Mouse (Mus musculus): ENCODE data around the gene Cdh13. TPM values are rescaled to one million over a fixed set of nuclear protein-coding genes. Genes with fewer than 3 reads are reported as not detected.

The Cdh13 gene
- polyA plus RNA-seq, 1 experiment: 9.4 TPM

- Histone ChIP-seq H3K4me3 (ENCODE audit: insufficient read depth, poor library complexity, severe bottlenecking) (no peak overlapping the region), H3K79me3 (ENCODE audit: low read depth) (peaks cover 8% of the 10 kb centered on the region), H3K36me3 (ENCODE audit: control insufficient read depth, insufficient read depth) (peaks cover 2% of the 10 kb centered on the region), H3K79me2 (ENCODE audit: control insufficient read depth, insufficient read depth) (peaks cover 8% of the 10 kb centered on the region), H3K27me3 (ENCODE audit: control insufficient read depth, insufficient read depth, insufficient read length) (no peaks in the 10 kb centered on the region), H3ac (ENCODE audit: control insufficient read depth, insufficient read length, low read depth) (no peak overlapping the region)
- TF ChIP-seq MYOD1 (IDR thresholded peaks at IDR 0.05; ENCODE audit: control insufficient read depth, insufficient read length, low read depth): no peak
- TF ChIP-seq CEBPB (IDR thresholded peaks at IDR 0.05; ENCODE audit: low read depth): no peak
- TF ChIP-seq CTCF (IDR thresholded peaks at IDR 0.05; ENCODE audit: control insufficient read depth, insufficient read depth, insufficient read length): no peak
- no peak for TF ChIP-seq FOSL1 (IDR thresholded peaks at IDR 0.05; ENCODE audit: insufficient read depth, low read length, poor library complexity, severe bottlenecking)
- TF ChIP-seq MAX (IDR thresholded peaks at IDR 0.05): no peak
- TF ChIP-seq MYOG (IDR thresholded peaks at IDR 0.05; ENCODE audit: control insufficient read depth, extremely low read depth, insufficient read length): no peak
- TF ChIP-seq USF1 (IDR thresholded peaks at IDR 0.05; ENCODE audit: low read depth): no peak
These were observed 73.5 kb downstream of the Cdh13 start for GRCm38 (mm10) chr8:118357067-118357466.

GRCm38 (mm10) chr8:118357596-118357995 lies 74.1 kb downstream of the Cdh13 start:
- Histone ChIP-seq H3K79me2 (ENCODE audit: control insufficient read depth, insufficient read depth) (peaks cover 5% of the 10 kb centered on the region), H3K27me3 (ENCODE audit: control insufficient read depth, insufficient read depth, insufficient read length) (no peaks in the 10 kb centered on the region), H3ac (ENCODE audit: control insufficient read depth, insufficient read length, low read depth) (no peak overlapping the region), H3K79me3 (ENCODE audit: low read depth) (peaks cover 8% of the 10 kb centered on the region), H3K4me3 (ENCODE audit: insufficient read depth, poor library complexity, severe bottlenecking) (no peak overlapping the region), H3K36me3 (ENCODE audit: control insufficient read depth, insufficient read depth) (peaks cover 2% of the 10 kb centered on the region)
- TF ChIP-seq CTCF (IDR thresholded peaks at IDR 0.05; ENCODE audit: control insufficient read depth, insufficient read depth, insufficient read length) (no peak), USF1 (IDR thresholded peaks at IDR 0.05; ENCODE audit: low read depth) (no peak), FOSL1 (IDR thresholded peaks at IDR 0.05; ENCODE audit: insufficient read depth, low read length, poor library complexity, severe bottlenecking) (no peak), CEBPB (IDR thresholded peaks at IDR 0.05; ENCODE audit: low read depth) (no peak), MAX (IDR thresholded peaks at IDR 0.05) (no peak), MYOG (IDR thresholded peaks at IDR 0.05; ENCODE audit: control insufficient read depth, extremely low read depth, insufficient read length) (no peak), MYOD1 (IDR thresholded peaks at IDR 0.05; ENCODE audit: control insufficient read depth, insufficient read length, low read depth) (no peak)

DNA sequence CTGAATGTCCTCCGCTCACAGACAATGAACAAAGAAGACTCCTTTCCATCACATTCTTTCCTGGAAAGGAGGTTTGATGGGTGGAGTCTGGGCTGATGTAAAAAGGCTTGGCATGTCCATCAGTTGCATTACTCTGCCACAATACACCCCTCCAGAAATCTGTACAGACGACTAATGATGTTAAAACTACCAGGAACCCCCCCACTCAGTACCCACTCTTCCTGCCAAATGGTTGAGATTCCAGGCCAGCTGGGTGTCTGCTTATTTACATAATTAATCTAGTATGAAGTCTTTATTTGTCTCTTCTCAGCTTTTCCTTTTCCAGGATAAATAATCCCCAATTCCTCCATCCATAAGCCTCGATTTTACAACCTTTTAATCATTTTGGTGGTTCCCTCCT lies 80.2 kb downstream of the Cdh13 start:
- no peaks in the 10 kb centered on the region for H3K27me3 ChIP-seq (ENCODE audit: control insufficient read depth, insufficient read depth, insufficient read length)
- TF ChIP-seq MYOD1 (IDR thresholded peaks at IDR 0.05; ENCODE audit: control insufficient read depth, insufficient read length, low read depth) (no peak), CEBPB (IDR thresholded peaks at IDR 0.05; ENCODE audit: low read depth) (no peak), FOSL1 (IDR thresholded peaks at IDR 0.05; ENCODE audit: insufficient read depth, low read length, poor library complexity, severe bottlenecking) (no peak), CTCF (IDR thresholded peaks at IDR 0.05; ENCODE audit: control insufficient read depth, insufficient read depth, insufficient read length) (no peak), USF1 (IDR thresholded peaks at IDR 0.05; ENCODE audit: low read depth) (no peak), MAX (IDR thresholded peaks at IDR 0.05) (no peak), MYOG (IDR thresholded peaks at IDR 0.05; ENCODE audit: control insufficient read depth, extremely low read depth, insufficient read length) (no peak)
- H3K36me3 ChIP-seq (ENCODE audit: control insufficient read depth, insufficient read depth): peaks cover 2% of the 10 kb centered on the region
- no peak overlapping the region for H3ac ChIP-seq (ENCODE audit: control insufficient read depth, insufficient read length, low read depth)
- H3K4me3 ChIP-seq (ENCODE audit: insufficient read depth, poor library complexity, severe bottlenecking): no peak overlapping the region
- H3K79me3 ChIP-seq (ENCODE audit: low read depth): peaks cover 3% of the 10 kb centered on the region
- H3K79me2 ChIP-seq (ENCODE audit: control insufficient read depth, insufficient read depth): peaks cover 12% of the 10 kb centered on the region

DNA sequence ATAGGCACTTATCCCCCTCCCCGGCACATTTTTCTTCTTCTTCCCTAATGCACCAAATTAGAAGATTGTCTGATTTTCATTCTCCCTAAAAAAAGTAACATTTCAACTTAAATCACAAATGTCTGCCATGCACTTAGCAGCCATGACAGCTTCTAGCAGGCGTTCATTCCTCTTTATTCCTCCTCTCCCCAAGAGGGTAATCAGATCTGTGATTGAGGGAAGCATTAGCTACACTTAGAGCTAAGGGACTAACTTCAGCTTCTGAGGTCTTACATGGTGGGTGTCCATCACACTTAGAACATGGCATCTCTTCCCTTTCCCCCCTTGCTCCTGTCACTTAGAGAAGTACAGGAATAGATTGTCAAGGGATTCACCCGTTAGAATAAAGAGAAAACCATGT lies 89.6 kb downstream of the Cdh13 start:
- H3K36me3 ChIP-seq (ENCODE audit: control insufficient read depth, insufficient read depth): no peaks in the 10 kb centered on the region
- H3K27me3 ChIP-seq (ENCODE audit: control insufficient read depth, insufficient read depth, insufficient read length): no peaks in the 10 kb centered on the region
- no peak for TF ChIP-seq CEBPB (IDR thresholded peaks at IDR 0.05; ENCODE audit: low read depth)
- no peak for TF ChIP-seq MYOG (IDR thresholded peaks at IDR 0.05; ENCODE audit: control insufficient read depth, extremely low read depth, insufficient read length)
- no peak for TF ChIP-seq USF1 (IDR thresholded peaks at IDR 0.05; ENCODE audit: low read depth)
- no peak for TF ChIP-seq MAX (IDR thresholded peaks at IDR 0.05)
- TF ChIP-seq FOSL1 (IDR thresholded peaks at IDR 0.05; ENCODE audit: insufficient read depth, low read length, poor library complexity, severe bottlenecking): no peak
- no peak for TF ChIP-seq MYOD1 (IDR thresholded peaks at IDR 0.05; ENCODE audit: control insufficient read depth, insufficient read length, low read depth)
- TF ChIP-seq CTCF (IDR thresholded peaks at IDR 0.05; ENCODE audit: control insufficient read depth, insufficient read depth, insufficient read length): no peak
- H3ac ChIP-seq (ENCODE audit: control insufficient read depth, insufficient read length, low read depth): no peak overlapping the region
- peaks cover 18% of the 10 kb centered on the region for H3K79me3 ChIP-seq (ENCODE audit: low read depth)
- peaks cover 39% of the 10 kb centered on the region for H3K79me2 ChIP-seq (ENCODE audit: control insufficient read depth, insufficient read depth)
- no peak overlapping the region for H3K4me3 ChIP-seq (ENCODE audit: insufficient read depth, poor library complexity, severe bottlenecking)

DNA sequence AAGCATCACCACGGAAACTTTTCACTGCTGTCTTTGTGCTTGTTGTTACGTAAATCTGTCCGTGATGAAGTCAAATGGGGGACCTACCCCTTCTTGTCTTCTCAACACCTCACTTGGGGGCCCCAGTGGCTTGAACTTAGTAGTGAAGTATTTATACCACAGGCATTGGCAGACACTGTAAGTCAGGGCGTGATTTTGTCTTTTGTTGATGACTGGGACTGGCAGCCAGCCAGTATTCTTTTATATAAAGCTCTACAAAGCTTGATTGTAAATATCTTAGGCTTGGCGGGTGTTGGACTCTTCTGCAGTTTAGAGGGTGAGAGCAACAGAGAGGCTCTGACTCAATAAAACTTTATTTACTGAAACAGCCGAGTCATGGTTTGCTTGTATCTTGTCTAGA lies 91.2 kb downstream of the Cdh13 start:
- Histone ChIP-seq H3ac (ENCODE audit: control insufficient read depth, insufficient read length, low read depth) (no peak overlapping the region), H3K79me2 (ENCODE audit: control insufficient read depth, insufficient read depth) (peaks cover 26% of the 10 kb centered on the region), H3K79me3 (ENCODE audit: low read depth) (peaks cover 18% of the 10 kb centered on the region), H3K27me3 (ENCODE audit: control insufficient read depth, insufficient read depth, insufficient read length) (no peaks in the 10 kb centered on the region), H3K36me3 (ENCODE audit: control insufficient read depth, insufficient read depth) (no peaks in the 10 kb centered on the region), H3K4me3 (ENCODE audit: insufficient read depth, poor library complexity, severe bottlenecking) (no peak overlapping the region)
- no peak for TF ChIP-seq MYOD1 (IDR thresholded peaks at IDR 0.05; ENCODE audit: control insufficient read depth, insufficient read length, low read depth)
- no peak for TF ChIP-seq MAX (IDR thresholded peaks at IDR 0.05)
- TF ChIP-seq MYOG (IDR thresholded peaks at IDR 0.05; ENCODE audit: control insufficient read depth, extremely low read depth, insufficient read length): no peak
- TF ChIP-seq CEBPB (IDR thresholded peaks at IDR 0.05; ENCODE audit: low read depth): no peak
- no peak for TF ChIP-seq USF1 (IDR thresholded peaks at IDR 0.05; ENCODE audit: low read depth)
- no peak for TF ChIP-seq FOSL1 (IDR thresholded peaks at IDR 0.05; ENCODE audit: insufficient read depth, low read length, poor library complexity, severe bottlenecking)
- TF ChIP-seq CTCF (IDR thresholded peaks at IDR 0.05; ENCODE audit: control insufficient read depth, insufficient read depth, insufficient read length): no peak

- Histone ChIP-seq H3K79me3 (ENCODE audit: low read depth) (peaks cover 13% of the 10 kb centered on the region), H3K27me3 (ENCODE audit: control insufficient read depth, insufficient read depth, insufficient read length) (no peaks in the 10 kb centered on the region), H3ac (ENCODE audit: control insufficient read depth, insufficient read length, low read depth) (no peak overlapping the region), H3K36me3 (ENCODE audit: control insufficient read depth, insufficient read depth) (no peaks in the 10 kb centered on the region), H3K4me3 (ENCODE audit: insufficient read depth, poor library complexity, severe bottlenecking) (no peak overlapping the region), H3K79me2 (ENCODE audit: control insufficient read depth, insufficient read depth) (peaks cover 17% of the 10 kb centered on the region)
- TF ChIP-seq MAX (IDR thresholded peaks at IDR 0.05): no peak
These were observed 93.3 kb downstream of the Cdh13 start for GRCm38 (mm10) chr8:118376791-118377190.
